Mouse (Mus musculus) mouse embryonic stem cell (cell line): ENCODE measurements around the gene Coro2a.
"Not testable (repeated sequence)": the region's sequence is repeated elsewhere in the genome, so short reads cannot be mapped to it uniquely, and the experiment has no call there.

Source experiments
- in situ Hi-C, 2 experiments: fragments of 300-500 bp; cut with MboI; formaldehyde crosslinking; loops; 1 replicate in 1 of 2; 3 replicates in 1 of 2; pipeline ENCODE4 v1.14.3; 2019 to 2020; ENCODE audit warnings: low sequenced_read_pairs in 2 of 2, low pct_unique_long_range_greater_than_20kb in 1 of 2, mixed read lengths in 1 of 2; ENCODE audit not compliant: unreplicated experiment in 1 of 2

The Coro2a gene

GRCm38 (mm10) chr4:46590810-46591209, 11.2 kb downstream of the Coro2a start:
- in situ Hi-C loops, result no loop called here

GRCm38 (mm10) chr4:46589946-46590684, 11.9 kb downstream of the Coro2a start:
- in situ Hi-C loops, result no loop called here

DNA sequence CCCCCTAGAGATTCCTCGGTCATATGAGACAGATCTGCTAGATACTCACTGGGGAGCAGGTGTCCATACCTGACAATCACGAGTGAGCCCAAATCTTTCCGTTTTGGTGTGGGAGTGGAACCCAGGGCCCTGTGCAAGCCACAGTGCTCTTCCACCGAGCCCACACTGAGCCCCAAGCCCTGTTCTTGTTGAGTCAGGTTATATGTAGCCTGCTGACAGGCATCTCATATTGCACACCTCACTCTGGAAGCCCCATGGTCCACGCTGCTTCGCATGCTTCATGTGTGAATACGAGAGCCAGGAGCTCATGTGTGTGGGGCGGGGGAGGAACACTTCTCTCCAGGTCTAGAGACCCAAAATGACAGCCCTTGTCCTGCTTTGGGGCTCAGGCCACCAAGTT, 12.9 kb downstream of the Coro2a start:
- in situ Hi-C loops, result no loop called here

GRCm38 (mm10) chr4:46586473-46586872, 15.5 kb downstream of the Coro2a start:
- in situ Hi-C loops, result no loop called here

- in situ Hi-C loops, result no loop called here
Observed at GRCm38 (mm10) chr4:46585811-46586190, 16.2 kb downstream of the Coro2a start.

- in situ Hi-C loops, result no loop called here
Observed at GRCm38 (mm10) chr4:46585041-46585810, 16.8 kb downstream of the Coro2a start.

DNA sequence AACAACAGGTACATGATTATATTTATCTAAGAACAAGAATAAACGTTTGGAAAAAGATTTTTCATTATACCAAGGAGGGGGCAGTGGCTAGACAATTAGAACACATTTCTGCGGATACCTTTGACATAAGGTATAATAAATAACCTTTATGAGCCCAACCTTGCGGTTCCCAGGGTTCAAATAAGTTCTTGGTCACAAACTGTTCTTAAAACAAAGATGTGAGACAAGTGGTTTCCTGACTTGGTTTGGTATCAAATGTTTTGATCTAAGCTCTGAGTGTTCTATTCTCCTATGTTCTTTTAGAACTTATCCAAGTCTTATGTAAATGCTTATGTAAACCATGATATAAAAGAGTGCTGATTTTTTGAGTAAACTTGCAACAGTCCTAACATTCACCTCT, 17.5 kb downstream of the Coro2a start:
- in situ Hi-C loops, result not testable (repeated sequence)

DNA sequence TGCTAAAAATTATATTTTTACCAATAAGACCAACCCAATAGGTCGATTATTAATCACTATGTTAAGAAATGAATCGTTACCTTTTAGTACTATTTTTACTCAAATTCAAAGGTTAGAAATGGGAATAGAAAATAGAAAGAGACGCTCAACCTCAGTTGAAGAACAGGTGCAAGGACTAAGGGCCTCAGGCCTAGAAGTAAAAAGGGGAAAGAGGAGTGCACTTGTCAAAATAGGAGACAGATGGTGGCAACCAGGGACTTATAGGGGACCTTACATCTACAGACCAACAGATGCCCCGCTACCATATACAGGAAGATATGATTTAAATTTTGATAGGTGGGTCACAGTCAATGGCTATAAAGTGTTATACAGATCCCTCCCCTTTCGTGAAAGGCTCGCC, 17.9 kb downstream of the Coro2a start:
- in situ Hi-C loops, result not testable (repeated sequence)

DNA sequence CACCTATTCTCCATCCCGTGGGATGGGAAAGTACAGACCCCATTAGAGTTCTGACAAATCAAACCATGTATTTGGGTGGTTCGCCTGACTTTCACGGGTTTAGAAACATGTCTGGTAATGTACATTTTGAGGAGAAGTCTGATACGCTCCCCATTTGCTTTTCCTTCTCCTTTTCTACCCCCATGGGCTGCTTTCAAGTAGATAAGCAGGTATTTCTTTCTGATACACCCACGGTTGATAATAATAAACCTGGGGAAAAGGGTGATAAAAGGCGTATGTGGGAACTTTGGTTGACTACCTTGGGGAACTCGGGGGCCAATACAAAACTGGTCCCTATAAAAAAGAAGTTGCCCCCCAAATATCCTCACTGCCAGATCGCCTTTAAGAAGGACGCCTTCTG, 20.0 kb downstream of the Coro2a start:
- in situ Hi-C loops, result not testable (repeated sequence)

DNA sequence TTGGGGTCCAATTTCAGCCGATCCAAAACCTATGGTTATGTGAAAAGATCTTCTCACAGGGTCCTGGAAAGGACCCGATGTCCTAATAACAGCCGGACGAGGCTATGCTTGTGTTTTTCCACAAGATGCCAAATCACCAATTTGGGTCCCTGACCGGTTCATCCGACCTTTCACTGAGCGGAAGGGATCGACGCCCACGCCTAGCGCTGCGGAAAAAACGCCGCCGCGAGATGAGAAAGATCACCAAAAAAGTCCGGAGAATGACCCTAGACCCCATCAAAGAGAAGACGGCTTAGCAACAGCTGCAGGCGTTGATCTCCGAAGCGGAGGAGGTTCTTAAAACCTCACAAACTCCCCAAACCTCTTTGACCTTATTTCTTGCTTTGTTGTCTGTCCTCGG, 20.4 kb downstream of the Coro2a start:
- in situ Hi-C loops, result not testable (repeated sequence)

GRCm38 (mm10) chr4:46580799-46581243, 21.2 kb downstream of the Coro2a start:
- in situ Hi-C loops, result not testable (repeated sequence)

GRCm38 (mm10) chr4:46578796-46579346, 23.1 kb downstream of the Coro2a start:
- in situ Hi-C loops, result not testable (repeated sequence)

- in situ Hi-C loops, result no loop called here
Observed at GRCm38 (mm10) chr4:46578228-46578627, 23.8 kb downstream of the Coro2a start.

DNA sequence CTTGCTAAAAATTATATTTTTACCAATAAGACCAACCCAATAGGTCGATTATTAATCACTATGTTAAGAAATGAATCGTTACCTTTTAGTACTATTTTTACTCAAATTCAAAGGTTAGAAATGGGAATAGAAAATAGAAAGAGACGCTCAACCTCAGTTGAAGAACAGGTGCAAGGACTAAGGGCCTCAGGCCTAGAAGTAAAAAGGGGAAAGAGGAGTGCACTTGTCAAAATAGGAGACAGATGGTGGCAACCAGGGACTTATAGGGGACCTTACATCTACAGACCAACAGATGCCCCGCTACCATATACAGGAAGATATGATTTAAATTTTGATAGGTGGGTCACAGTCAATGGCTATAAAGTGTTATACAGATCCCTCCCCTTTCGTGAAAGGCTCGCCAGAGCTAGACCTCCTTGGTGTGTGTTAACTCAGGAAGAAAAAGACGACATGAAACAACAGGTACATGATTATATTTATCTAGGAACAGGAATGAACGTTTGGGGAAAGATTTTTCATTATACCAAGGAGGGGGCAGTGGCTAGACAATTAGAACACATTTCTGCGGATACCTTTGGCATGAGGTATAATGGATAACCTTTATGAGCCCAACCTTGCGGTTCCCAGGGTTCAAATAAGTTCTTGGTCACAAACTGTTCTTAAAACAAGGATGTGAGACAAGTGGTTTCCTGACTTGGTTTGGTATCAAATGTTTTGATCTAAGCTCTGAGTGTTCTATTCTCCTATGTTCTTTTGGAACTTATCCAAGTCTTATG, 26.3 kb downstream of the Coro2a start:
- in situ Hi-C loops, result not testable (repeated sequence)

DNA sequence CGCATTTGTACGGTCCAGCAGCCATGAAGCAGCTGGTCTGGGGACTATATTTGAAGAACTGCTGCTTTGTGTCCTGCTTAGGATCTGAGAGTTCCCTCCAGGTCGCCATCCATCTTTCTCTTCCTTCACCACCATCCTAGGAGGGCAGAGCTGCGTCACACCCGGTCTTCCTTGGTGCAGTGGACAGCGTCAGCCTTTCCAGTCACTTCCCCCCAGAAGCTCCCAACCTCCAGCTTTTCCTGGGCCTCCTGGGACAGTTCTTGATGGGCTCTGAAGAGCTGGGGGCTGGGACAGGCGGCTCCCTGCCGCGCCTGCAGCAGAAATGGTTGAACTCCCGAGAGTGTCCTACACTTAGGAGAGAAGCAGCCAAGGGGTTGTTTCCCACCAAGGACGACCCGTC, 27.2 kb downstream of the Coro2a start:
- in situ Hi-C loops, result loop anchor here in 1 of 2 experiments (25.0 kb wide), 1 partner anchor 437 kb away; no protein-coding TSS in a partner anchor

DNA sequence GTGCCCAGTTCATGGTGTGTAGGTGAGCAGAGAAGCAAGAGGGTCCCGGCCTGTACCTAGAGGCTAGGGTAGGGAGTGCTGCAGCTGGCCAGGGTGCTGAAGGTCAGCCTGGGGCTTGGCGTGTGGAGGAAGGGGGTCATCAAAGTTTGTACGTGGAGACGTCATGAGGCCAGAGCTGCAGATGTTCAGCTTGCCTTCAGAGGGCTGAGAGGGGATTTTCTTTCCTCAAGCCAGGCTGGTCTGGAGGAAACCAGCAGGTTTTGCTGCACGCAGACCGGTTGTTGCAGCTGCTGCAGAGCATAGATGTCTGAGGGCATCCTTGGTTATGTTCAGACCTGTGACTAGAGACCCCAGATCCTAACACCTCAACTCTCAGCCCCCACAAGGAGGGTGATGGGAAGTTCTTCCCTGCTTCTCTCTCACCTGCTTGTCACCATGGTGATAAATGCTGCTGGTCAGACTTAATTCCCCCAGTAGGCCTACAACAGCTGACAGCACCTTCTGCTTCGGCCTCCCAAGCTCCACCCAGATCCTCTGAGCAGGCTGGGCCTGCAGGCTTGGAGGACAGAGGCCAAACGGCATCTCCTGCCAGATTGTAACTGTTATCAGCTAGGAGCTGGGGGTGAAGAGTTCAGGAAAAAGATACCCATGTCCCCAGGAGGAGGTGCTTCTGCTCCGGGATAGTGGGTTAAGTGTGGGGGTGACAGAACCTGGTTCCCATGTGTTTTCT, 27.8 kb downstream of the Coro2a start:
- in situ Hi-C loops, result loop anchor here in 1 of 2 experiments (25.0 kb wide), 1 partner anchor 438 kb away; no protein-coding TSS in a partner anchor

DNA sequence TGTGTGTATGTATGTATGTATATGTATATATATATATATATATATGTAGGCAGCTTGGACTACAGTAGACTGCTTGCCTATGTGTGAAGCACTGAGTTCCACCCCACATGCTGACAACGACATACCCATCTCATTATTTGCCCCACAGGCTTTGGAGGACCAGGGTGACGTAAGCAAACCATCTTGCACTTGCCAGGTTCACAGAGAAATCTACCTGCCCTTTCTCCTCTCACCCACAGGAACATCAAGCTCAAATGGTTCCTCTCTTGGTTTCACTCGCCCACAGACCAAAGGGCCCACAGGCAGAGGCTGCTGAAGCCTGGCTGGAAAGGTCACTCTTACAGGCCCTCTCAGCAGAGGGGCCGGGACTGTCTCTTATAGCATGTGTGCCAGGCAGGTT, 29.4 kb downstream of the Coro2a start:
- in situ Hi-C loops, result loop anchor here in 1 of 2 experiments (25.0 kb wide), 1 partner anchor 440 kb away; no protein-coding TSS in a partner anchor

DNA sequence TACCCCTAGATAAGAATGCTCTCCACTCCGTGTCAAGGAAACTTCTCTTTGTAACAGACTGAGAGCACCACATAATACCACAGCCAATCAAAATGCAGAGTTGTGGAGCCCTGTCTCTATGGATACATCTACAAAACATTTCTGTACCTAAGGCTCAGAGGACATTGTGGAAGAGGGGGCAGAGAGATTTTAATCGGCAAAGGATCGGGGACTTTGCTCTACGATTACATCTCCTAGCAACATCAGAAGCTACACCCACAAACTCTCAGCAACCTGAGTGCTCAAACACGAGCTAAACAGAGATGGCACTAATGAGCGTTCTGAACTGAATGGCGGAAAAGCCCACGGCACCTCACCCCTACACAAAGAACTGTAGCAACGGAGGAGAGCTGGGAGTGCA, 30.3 kb downstream of the Coro2a start:
- in situ Hi-C loops, result loop anchor here in 1 of 2 experiments (25.0 kb wide), 1 partner anchor 441 kb away; no protein-coding TSS in a partner anchor
